Mouse (Mus musculus) midbrain, embryonic 11.5 days (tissue): ENCODE data around the gene Kiss1. TPM values are rescaled to one million over a fixed set of nuclear protein-coding genes. Genes with fewer than 3 reads are reported as not detected.

Experiments used
- ATAC-seq: fragments of 200-750 bp; cut with Nextera tagmentation; 2 replicates; pipeline ENCODE4 v1.8.0; 2017; ENCODE audit warnings: moderate TSS enrichment, moderate library complexity; ENCODE audit not compliant: low FRiP score
- DNase-seq: peaks from one replicate; pipeline ENCODE4 v3.0.0; 2015; ENCODE audit warnings: low spot score; ENCODE audit errors: missing footprints
- H3K27ac ChIP-seq: fragments of 300-500 bp; sonication (generic); 2 replicates; pipeline ENCODE4 v1.5.1; 2014; ENCODE audit warnings: low read depth, low read length
- H3K27me3 ChIP-seq: fragments of 300-500 bp; sonication (generic); 2 replicates; pipeline ENCODE4 v1.6.1; 2014; ENCODE audit warnings: mild to moderate bottlenecking, low read length, moderate library complexity, mixed read lengths; ENCODE audit not compliant: control insufficient read depth, insufficient read depth
- H3K36me3 ChIP-seq: fragments of 300-500 bp; sonication (generic); 2 replicates; pipeline ENCODE4 v1.6.1; 2014; ENCODE audit warnings: mild to moderate bottlenecking, low read length, moderate library complexity, mixed read lengths; ENCODE audit not compliant: control insufficient read depth, insufficient read depth
- H3K4me1 ChIP-seq: fragments of 300-500 bp; sonication (generic); 2 replicates; pipeline ENCODE4 v1.6.1; 2014; ENCODE audit warnings: low read length; ENCODE audit not compliant: control insufficient read depth, insufficient read depth
- H3K4me2 ChIP-seq: fragments of 300-500 bp; sonication (generic); 2 replicates; pipeline ENCODE4 v1.6.1; 2014; ENCODE audit warnings: mild to moderate bottlenecking, moderate library complexity
- H3K4me3 ChIP-seq: fragments of 300-500 bp; sonication (generic); 2 replicates; pipeline ENCODE4 v1.5.1; 2014; ENCODE audit warnings: low read depth, low read length
- H3K9ac ChIP-seq: fragments of 300-500 bp; sonication (generic); 2 replicates; pipeline ENCODE4 v1.6.1; 2014; ENCODE audit warnings: low read length
- H3K9me3 ChIP-seq: fragments of 300-500 bp; sonication (generic); 2 replicates; pipeline ENCODE4 v1.6.1; 2016; ENCODE audit warnings: low read length; ENCODE audit not compliant: control insufficient read depth
- WGBS: fragments of 180-500 bp; shearing (Covaris S2); extraction: QIAGEN DNeasy Blood & Tissue Kit; methylation state at CpG from one replicate; pipeline ENCODE4 v1.1.7; 2014; 5-methylcytosine and 5-hydroxymethylcytosine counted together
- polyA plus RNA-seq: library from polyadenylated mRNA; unstranded; fragments of >200 nt; fragmentation: Nextera tagmentation; extraction: Ambion mirVana; gene quantifications from 2 replicates; pipeline ENCODE4 v1.2.1, GENCODE M21; 2014

Gene Kiss1
- polyA plus RNA-seq, 1 experiment from 2014 or later, result not detected

DNA sequence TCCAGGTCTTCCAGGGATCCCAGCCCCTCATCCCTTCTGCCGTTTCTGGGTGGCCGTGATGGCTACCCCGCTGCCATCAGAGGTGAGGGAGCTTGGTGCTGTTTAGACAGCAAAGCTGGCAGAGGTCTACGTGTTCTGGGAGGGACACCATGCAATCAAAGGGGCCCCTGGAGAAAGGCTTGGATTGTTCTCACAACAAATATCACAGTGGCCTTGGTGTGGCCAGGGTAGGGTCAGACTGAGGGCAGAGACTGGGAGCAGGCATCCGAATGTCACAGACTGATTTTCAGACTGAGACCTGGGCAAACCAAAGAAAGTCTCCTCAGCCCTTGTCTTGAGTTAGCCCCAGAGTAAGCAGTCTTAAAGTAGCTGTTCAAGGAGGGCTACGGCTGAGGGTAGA lies 49.8 kb downstream of the Kiss1 start:
- no peak for DNase-seq
- Histone ChIP-seq H3K9ac (no peak overlapping the region), H3K27ac (no peak overlapping the region), H3K4me2 (no peak overlapping the region), H3K27me3 (peaks cover 2% of the 10 kb centered on the region; the same call in 1 of the 2 replicates), H3K9me3 (no peaks in the 10 kb centered on the region), H3K36me3 (no peaks in the 10 kb centered on the region), H3K4me1 (peaks cover 18% of the 10 kb centered on the region), H3K4me3 (no peak overlapping the region)
- 91% methylated on average over 6 of the region's 6 CpGs for WGBS
- ATAC-seq, result no peak

DNA sequence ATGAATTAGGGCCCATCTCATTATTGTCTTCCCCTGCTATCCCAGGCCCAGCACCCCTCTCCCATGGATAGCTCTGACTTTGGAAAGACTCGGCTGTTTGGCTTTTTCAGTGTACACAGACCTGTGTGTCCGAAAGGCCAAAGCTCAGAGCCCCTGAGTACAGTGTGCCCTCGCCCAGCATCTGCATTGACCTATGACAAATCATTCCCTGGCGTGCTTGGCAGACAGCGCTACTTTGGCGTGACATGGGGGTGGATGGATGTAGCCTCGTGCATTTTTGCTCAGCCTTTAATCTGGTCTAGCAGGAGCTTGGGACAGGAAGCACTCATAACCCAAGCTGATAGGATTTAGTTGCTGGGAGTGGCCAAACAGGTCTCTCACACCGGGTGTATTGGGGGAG lies 50.4 kb downstream of the Kiss1 start:
- no peak for DNase-seq
- H3K4me2 ChIP-seq, result no peak overlapping the region
- H3K27me3 ChIP-seq, result no peaks in the 10 kb centered on the region
- H3K4me3 ChIP-seq, result no peak overlapping the region
- no peak overlapping the region for H3K9ac ChIP-seq
- no peaks in the 10 kb centered on the region for H3K9me3 ChIP-seq
- H3K4me1 ChIP-seq, result peaks cover 18% of the 10 kb centered on the region
- 71% methylated on average over 8 of the region's 8 CpGs for WGBS
- H3K36me3 ChIP-seq, result no peaks in the 10 kb centered on the region
- no peak overlapping the region for H3K27ac ChIP-seq
- no peak for ATAC-seq

DNA sequence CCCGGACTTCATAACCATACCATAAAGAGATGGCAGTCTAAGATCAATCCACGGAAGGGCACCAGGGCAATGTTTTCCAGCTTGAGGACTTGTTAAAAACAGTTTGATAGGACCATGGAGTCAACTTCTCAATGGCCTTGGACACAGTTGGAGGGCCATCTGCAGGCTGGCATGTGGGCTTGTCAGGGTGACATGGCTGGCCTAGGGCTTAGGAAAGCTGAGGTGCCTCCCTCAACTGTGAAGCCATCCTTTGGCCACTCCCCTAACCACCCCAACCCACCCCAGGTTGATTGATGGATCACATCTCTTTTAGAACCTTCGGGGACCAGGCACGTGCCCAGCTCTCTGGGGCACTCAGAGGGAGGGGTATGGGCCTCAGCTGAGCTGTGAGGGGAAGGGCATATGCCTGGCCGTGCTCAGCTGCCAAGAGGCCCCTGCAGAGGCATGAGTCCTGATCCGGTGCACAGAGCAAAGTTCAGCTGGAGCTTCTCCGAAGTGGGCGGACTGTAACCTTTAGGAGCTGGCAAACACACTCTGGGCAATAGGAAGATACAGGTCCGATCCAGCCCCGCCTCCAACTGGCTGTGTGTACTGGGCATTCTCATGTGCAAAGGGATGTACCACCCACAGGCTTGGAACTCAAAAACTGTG lies 54.1 kb downstream of the Kiss1 start:
- Histone ChIP-seq H3K4me3 (no peak overlapping the region), H3K27ac (no peak overlapping the region), H3K9ac (no peak overlapping the region), H3K4me2 (no peak overlapping the region), H3K9me3 (no peaks in the 10 kb centered on the region), H3K27me3 (no peaks in the 10 kb centered on the region), H3K4me1 (peaks cover 7% of the 10 kb centered on the region), H3K36me3 (no peaks in the 10 kb centered on the region)
- ATAC-seq (no peak), DNase-seq (no peak)
- 80% methylated on average over 10 of the region's 10 CpGs for WGBS

DNA sequence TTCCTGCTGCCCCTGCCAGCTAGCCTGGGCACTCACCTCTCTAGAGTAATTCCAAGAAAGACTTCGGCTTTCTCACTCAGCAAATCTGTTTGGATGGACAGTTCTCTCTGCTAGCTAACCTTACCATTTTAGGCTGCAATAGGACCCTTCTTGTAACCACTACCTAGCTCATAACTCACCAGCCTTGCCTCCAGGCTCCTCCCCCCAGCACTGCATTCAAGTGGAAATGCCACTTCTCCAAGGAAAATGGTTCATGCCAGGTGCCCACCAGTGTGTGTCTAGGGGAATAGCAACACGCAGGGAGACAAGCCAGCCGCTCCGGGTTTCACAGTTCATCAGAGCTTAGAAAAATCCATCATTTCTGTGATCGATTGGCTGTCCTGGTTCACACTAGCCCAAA lies 55.9 kb downstream of the Kiss1 start:
- Histone ChIP-seq H3K4me1 (peaks cover 7% of the 10 kb centered on the region), H3K9ac (no peak overlapping the region), H3K27me3 (no peaks in the 10 kb centered on the region), H3K9me3 (no peaks in the 10 kb centered on the region), H3K4me2 (no peak overlapping the region), H3K36me3 (no peaks in the 10 kb centered on the region), H3K27ac (no peak overlapping the region), H3K4me3 (no peak overlapping the region)
- DNase-seq, result no peak
- ATAC-seq, result no peak
- 91% methylated on average over 5 of the region's 5 CpGs for WGBS

Other genes with a start within 250 kb of the Kiss1 start
- gene Ppp1r15b, start 190.7 kb upstream of the Kiss1 start, polyA plus RNA-seq, result 49.5 and 53.0 TPM in 2 replicates
- 15.7 and 17.0 TPM in 2 replicates for gene Plekha6, start 157.7 kb upstream of the Kiss1 start, polyA plus RNA-seq
- not detected in 2 replicates for gene Golt1a, start 12.1 kb upstream of the Kiss1 start, polyA plus RNA-seq
- not detected in 2 replicates for gene Ren1, start 28.6 kb downstream of the Kiss1 start, polyA plus RNA-seq
- 2.1 and 2.5 TPM in 2 replicates for gene Etnk2, start 41.7 kb downstream of the Kiss1 start, polyA plus RNA-seq
- gene Sox13, start 102.5 kb downstream of the Kiss1 start, polyA plus RNA-seq, result 22.3 and 23.9 TPM in 2 replicates